Mouse (Mus musculus) gastrocnemius, postnatal 4 days (tissue): ENCODE results near the gene Olfr288. TPM values are rescaled to one million over a fixed set of nuclear protein-coding genes. Genes with fewer than 3 reads are reported as not detected.

ENCODE experiments used
- total RNA-seq, 2 experiments: library from RNA; stranded (reverse); gene quantifications; 2 replicates each; pipeline ENCODE4 v1.2.3; 2021

Gene Olfr288
- total RNA-seq, 2 experiments from 2014 or later = not detected

Other genes with a start within 250 kb of the Olfr288 start
- gene Tmem106c, start 231.3 kb downstream of the Olfr288 start, total RNA-seq = 10 to 100 TPM; 22.6 to 23.0 TPM
- gene Col2a1, start 190.8 kb downstream of the Olfr288 start, total RNA-seq = 10 to 100 TPM; 20.0 to 36.3 TPM
- 100 to 1,000 TPM; 776 to 786 TPM for gene Pfkm, start 103.0 kb downstream of the Olfr288 start, total RNA-seq
- gene Senp1, start 101.8 kb downstream of the Olfr288 start, total RNA-seq = 10 to 100 TPM; 17.7 to 21.7 TPM
- 100 to 1,000 TPM; 148 to 174 TPM for gene Asb8, start 29.9 kb downstream of the Olfr288 start, total RNA-seq
- not detected for gene Ccdc184, start 28.4 kb downstream of the Olfr288 start, total RNA-seq
- gene Gm44579, start 25.4 kb upstream of the Olfr288 start, total RNA-seq = not detected
- gene Olfr287, start 25.5 kb upstream of the Olfr288 start, total RNA-seq = not detected
- gene Olfr286, start 38.9 kb upstream of the Olfr288 start, total RNA-seq = not detected
- gene H1fnt, start 61.8 kb upstream of the Olfr288 start, total RNA-seq = not detected
- gene Zfp641, start 100.6 kb upstream of the Olfr288 start, total RNA-seq = 10 to 100 TPM in 1 of 2 experiments, 1 to 10 TPM in 1; 9.8 to 10.7 TPM
- not detected for gene Olfr285, start 121.8 kb upstream of the Olfr288 start, total RNA-seq
- not detected for gene Olfr284, start 145.4 kb upstream of the Olfr288 start, total RNA-seq
- not detected for gene Olfr283, start 185.4 kb upstream of the Olfr288 start, total RNA-seq
- gene Olfr282, start 235.7 kb upstream of the Olfr288 start, total RNA-seq = not detected